Comparison of ENCODE assay signal across 18 mouse cellular contexts in genomic region chrX:167263530-167263929, GRCm38 (mm10). TPM values are rescaled to one million over a fixed set of nuclear protein-coding genes. Genes with fewer than 3 reads are reported as not detected.
"Had no signal": no experiment of that assay in that cellular context is flagged by ENCODE, and none has a peak within 500 bp of the region (broad histone marks: within the 10 kb centered on the region; RNA-seq: fewer than 3 reads in every experiment).

No protein-coding gene starts in this region.

- ATAC-seq: liver, postnatal 0 days; lung, postnatal 0 days had no signal

- H3K4me3 ChIP-seq: limb, embryonic 12.5 days; limb, embryonic 15.5 days; neural tube, embryonic 12.5 days; neural tube, embryonic 15.5 days had no signal

- H3K27ac ChIP-seq: limb, embryonic 12.5 days; limb, embryonic 15.5 days; liver, embryonic 14.5 days; neural tube, embryonic 12.5 days; neural tube, embryonic 15.5 days had no signal

- H3K4me1 ChIP-seq: limb, embryonic 12.5 days; limb, embryonic 15.5 days; neural tube, embryonic 12.5 days; neural tube, embryonic 15.5 days had no signal

- DNase-seq: kidney, adult 18-20 months; kidney, adult 9 months; kidney, postnatal 14 days; kidney, postnatal 4 days; left cerebral cortex, postnatal 4 days; liver, postnatal 0 days; lung, embryonic 14.5 days; lung, postnatal 4 days; midbrain, embryonic 14.5 days; thymus, adult 2 months; thymus, postnatal 14 days; thymus, postnatal 4 days had no signal

RNA-seq across cellular contexts. Expression of gene Tlr8, which starts 0.6 kb away (rescaled TPM):
- polyA plus RNA-seq: neural tube, embryonic 15.5 days had no signal
